Mouse (Mus musculus): ENCODE measurements at regions not wholly inside any gene's neighbourhood (a gene's known extent, or its start where the extent isn't known, plus 50 kb on each side); places are given as distances from the start of the nearest gene placed in this dataset.

DNA sequence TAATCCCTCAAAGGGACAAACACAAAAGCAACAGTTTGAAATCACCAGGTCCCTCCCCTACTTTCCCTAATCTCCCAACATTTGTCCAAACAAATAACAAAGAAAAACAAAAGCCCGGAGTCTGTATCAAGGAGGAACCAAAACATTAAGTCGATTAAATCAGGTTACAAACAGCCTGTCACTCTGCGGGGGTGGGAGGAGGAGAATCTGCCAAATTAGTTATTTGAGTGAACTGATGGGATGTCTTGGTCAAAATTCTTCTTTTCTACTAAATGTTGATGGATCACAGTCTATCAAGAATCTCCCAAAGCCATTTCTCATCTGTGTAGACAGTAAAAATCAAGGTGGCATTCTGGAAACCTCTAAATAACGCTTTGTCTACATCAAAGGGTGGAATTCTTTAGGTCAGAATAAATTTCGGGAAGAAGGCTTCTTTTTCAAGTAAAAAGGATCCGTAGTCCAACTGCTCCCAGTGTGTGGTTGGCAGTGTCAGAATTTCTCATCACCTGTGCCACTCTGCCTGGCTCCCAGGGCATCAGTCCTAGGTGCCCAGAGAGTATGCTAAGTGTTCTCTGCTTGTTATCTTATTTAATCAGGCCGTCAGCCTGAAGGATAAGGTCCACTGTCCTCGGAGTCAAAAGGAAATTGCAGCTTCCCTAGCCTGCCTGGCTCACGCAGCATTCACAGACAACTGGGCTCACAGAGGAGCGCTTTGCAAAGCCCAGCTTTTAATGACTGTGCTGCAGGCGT is 216.1 kb downstream of the Gm19935 start:
- Histone ChIP-seq H3K4me1 (no peaks in the 10 kb centered on the region), H3K27ac (no peak overlapping the region), H3K9me3 (replicated peaks) (no peaks in the 10 kb centered on the region), H3K4me3 (no peak overlapping the region), H3K36me3 (no peaks in the 10 kb centered on the region), H3K27me3 (ENCODE audit: low read depth, poor library complexity, severe bottlenecking) (no peaks in the 10 kb centered on the region)
- WGBS = 34% methylated on average over 11 of the region's 11 CpGs
- no peak for DNase-seq (ENCODE audit: low spot score)

DNA sequence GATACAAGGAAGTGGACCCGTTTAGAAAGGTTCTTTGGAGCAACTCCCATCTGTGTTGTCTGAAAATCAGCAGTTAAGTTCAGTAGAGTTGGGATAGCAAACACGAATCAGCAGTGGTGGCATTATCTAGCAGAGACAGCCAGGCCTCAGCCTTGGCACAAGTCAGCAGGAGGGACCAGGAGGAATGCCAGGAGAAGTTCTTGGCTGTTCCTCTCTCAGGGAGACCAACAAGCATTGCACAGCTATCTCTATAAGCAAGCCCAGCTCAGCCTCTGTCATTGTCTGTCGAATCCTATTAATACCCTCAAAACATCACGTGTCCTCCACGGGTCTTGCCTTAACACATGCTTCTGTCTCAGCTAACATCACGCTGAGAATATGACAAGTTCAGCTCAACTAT is 219.8 kb downstream of the Gm19935 start:
- H3K27ac ChIP-seq = no peak overlapping the region
- 92% methylated on average over 6 of the region's 6 CpGs for WGBS
- H3K36me3 ChIP-seq = no peaks in the 10 kb centered on the region
- no peaks in the 10 kb centered on the region for H3K9me3 ChIP-seq (replicated peaks)
- no peak for DNase-seq (ENCODE audit: low spot score)
- H3K4me1 ChIP-seq = no peaks in the 10 kb centered on the region
- H3K4me3 ChIP-seq = no peak overlapping the region
- no peaks in the 10 kb centered on the region for H3K27me3 ChIP-seq (ENCODE audit: low read depth, poor library complexity, severe bottlenecking)

DNA sequence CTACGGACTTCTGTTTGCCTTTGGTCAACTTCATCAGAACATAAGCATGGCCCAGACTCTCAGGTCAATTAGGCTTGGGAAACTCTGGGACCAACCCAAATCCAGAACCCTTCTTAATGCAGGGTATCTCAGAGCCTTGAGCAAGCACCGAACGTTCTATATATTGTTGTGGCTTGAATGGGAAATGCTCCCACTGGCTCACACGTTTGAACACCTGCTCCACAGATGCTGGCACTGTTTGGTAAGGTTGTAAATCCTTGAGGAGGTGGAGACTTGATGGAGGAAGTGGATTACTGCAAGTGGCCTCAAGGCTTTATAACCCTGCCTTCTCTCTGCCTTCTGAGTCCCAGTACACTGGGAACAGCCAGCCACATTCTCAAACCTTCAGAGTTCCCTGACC is 231.3 kb upstream of the Tox3 start:
- H3K4me1 ChIP-seq = no peaks in the 10 kb centered on the region
- WGBS = 74% methylated on average over 4 of the region's 4 CpGs
- no peak overlapping the region for H3K27ac ChIP-seq
- no peaks in the 10 kb centered on the region for H3K36me3 ChIP-seq
- no peaks in the 10 kb centered on the region for H3K27me3 ChIP-seq (ENCODE audit: low read depth, poor library complexity, severe bottlenecking)
- H3K4me3 ChIP-seq = no peak overlapping the region
- no peak for DNase-seq (ENCODE audit: low spot score)
- H3K9me3 ChIP-seq (replicated peaks) = no peaks in the 10 kb centered on the region

DNA sequence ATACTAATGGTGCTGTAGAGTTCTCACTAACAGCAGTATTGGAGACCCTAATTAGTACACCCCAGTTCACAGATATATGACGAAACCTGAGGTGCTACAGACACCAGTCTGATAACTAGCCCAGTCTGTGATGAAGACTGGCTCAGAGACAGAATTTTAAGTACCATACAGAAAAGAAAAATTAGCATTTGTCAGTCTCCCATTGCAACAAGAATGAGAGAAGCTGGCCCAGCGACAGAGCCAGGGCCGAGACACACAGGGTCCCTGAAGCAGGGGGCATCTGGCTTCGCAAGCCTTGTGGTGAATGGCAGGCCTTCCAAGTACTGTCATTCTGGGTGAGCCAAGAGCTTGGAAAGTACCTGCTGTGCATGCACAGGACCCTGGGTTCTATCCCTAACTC is 228.8 kb upstream of the Tox3 start:
- Histone ChIP-seq H3K27ac (no peak overlapping the region), H3K36me3 (no peaks in the 10 kb centered on the region), H3K4me3 (no peak overlapping the region), H3K4me1 (no peaks in the 10 kb centered on the region), H3K27me3 (ENCODE audit: low read depth, poor library complexity, severe bottlenecking) (no peaks in the 10 kb centered on the region), H3K9me3 (replicated peaks) (no peaks in the 10 kb centered on the region)
- DNase-seq (ENCODE audit: low spot score) = no peak
- WGBS = 82% methylated on average over 4 of the region's 4 CpGs

DNA sequence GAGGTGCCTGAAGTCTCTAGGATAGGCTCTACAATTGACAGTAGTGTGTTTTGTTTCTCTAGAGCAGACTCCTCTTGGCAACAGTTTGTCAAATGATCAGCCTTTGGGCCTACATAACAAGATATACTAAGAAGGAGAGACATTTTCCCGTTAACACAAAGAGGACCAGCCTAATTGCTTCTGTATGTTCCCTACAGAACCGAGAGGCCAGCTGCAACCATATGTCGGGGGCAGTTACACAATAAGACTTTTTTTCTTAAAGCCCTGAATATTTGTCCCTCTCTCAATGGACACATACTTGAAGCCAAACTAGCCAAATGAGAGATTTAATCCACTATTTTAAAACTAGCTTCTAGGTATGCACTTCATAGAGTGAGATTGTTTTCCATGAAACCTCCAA is 226.5 kb upstream of the Tox3 start:
- Histone ChIP-seq H3K9me3 (replicated peaks) (no peaks in the 10 kb centered on the region), H3K27ac (no peak overlapping the region), H3K36me3 (no peaks in the 10 kb centered on the region), H3K4me3 (no peak overlapping the region), H3K4me1 (no peaks in the 10 kb centered on the region), H3K27me3 (ENCODE audit: low read depth, poor library complexity, severe bottlenecking) (no peaks in the 10 kb centered on the region)
- DNase-seq (ENCODE audit: low spot score) = no peak
- WGBS = 72% methylated on average over 3 of the region's 3 CpGs

DNA sequence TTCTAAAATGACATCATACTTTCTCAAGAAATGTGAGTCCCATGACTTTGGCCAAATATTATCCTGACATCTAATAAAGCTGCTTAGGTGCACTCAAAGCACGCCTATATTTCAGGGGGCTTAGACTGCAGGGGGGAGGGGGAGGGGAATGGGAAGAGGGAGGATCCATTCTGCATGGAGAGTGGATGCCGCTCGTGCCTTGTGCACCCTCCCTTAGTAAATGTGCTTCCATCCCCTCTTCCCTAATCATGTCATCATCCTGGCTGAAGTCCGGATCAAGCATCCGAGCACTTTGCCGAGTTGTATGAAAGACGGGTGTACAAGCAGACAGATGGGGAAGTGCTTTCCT is 207.9 kb upstream of the Tox3 start:
- no peaks in the 10 kb centered on the region for H3K4me1 ChIP-seq
- H3K4me3 ChIP-seq = no peak overlapping the region
- no peaks in the 10 kb centered on the region for H3K9me3 ChIP-seq (replicated peaks)
- 93% methylated on average over 7 of the region's 7 CpGs for WGBS
- no peak for DNase-seq (ENCODE audit: low spot score)
- no peaks in the 10 kb centered on the region for H3K36me3 ChIP-seq
- H3K27ac ChIP-seq = no peak overlapping the region
- no peaks in the 10 kb centered on the region for H3K27me3 ChIP-seq (ENCODE audit: low read depth, poor library complexity, severe bottlenecking)

DNA sequence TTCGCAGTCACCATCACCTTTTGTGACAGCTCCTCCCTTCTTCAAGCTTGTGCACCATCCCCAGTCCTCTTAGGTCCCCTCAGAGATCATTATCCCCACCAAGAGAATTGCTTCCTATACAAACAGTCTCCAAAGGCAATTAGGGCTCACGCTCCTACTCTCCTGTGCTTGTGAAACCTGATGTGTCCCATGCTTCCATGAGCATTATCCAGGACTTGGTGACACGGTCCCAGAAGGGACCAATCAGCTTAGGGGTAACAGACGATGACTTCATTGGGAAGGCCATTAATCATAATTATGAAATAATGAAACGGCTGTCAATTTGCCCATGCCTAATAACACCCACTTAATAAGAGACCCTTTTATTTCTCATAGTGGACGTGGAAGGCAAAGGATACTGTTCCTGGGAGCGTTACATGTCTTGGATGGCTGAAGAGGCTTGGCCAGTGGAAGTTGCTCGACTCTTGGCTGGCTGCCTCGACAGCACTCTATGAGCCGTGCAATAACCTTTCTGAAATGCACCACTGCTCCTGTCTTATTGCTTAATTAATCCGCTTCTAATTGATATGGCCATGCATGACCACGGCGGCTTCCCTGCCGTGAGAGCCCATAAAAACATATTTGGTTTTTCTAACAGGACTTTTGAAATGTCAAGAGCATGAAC is 207.4 kb upstream of the Tox3 start:
- no peak for DNase-seq (ENCODE audit: low spot score)
- WGBS = 86% methylated on average over 14 of the region's 14 CpGs

DNA sequence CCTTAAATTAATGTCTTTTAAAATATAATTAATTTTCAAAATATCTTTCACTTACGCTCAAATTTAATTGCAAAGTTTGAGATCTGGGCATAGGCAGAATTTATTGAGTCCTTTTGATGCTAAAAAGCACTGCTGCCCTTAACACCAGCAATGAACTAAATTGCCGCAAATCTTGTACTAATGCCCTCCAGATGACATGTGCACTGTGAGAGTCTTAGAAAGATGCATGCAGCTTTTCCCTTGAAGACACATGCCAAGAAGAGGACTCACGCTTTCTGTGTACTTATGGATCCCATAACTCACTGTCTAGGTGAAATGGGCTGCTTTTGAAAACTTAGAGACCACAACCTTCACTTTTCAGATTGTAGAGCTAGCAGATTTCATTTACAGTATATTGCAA is 199.1 kb upstream of the Tox3 start:
- Histone ChIP-seq H3K27me3 (ENCODE audit: low read depth, poor library complexity, severe bottlenecking) (peaks cover 10% of the 10 kb centered on the region; the same call in 1 of the 2 replicates), H3K4me1 (peaks cover 6% of the 10 kb centered on the region), H3K36me3 (no peaks in the 10 kb centered on the region), H3K4me3 (no peak overlapping the region), H3K9me3 (replicated peaks) (no peaks in the 10 kb centered on the region), H3K27ac (no peak overlapping the region)
- DNase-seq (ENCODE audit: low spot score) = no peak
- 18% methylated on average over 3 of the region's 3 CpGs for WGBS

More for the DNA sequence above, 207.4 kb upstream of the Tox3 start:
- no peaks in the 10 kb centered on the region for H3K36me3 ChIP-seq
- no peak overlapping the region for H3K4me3 ChIP-seq
- H3K27ac ChIP-seq = no peak overlapping the region
- no peaks in the 10 kb centered on the region for H3K27me3 ChIP-seq (ENCODE audit: low read depth, poor library complexity, severe bottlenecking)
- no peaks in the 10 kb centered on the region for H3K4me1 ChIP-seq
- no peaks in the 10 kb centered on the region for H3K9me3 ChIP-seq (replicated peaks)

DNA sequence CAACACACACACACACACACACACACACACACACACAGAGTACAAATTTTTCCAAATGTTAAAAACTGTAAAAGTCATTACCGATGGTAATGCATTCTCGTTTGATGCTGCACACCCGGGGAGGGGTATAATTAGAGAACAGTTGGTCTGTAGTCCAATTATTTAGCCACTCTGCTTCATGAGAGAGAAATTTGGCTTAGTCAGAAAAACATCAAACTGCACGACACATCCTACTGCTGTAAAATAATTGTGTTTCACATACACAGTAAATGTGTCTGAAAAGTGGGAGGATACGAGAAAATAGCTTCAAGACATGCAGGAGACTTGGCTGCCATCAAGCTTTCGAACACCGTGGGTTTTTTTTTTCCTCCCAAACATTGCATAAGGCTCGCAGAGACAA is 194.5 kb upstream of the Tox3 start:
- Histone ChIP-seq H3K9me3 (replicated peaks) (no peaks in the 10 kb centered on the region), H3K27me3 (ENCODE audit: low read depth, poor library complexity, severe bottlenecking) (no peaks in the 10 kb centered on the region), H3K4me1 (peaks cover 6% of the 10 kb centered on the region), H3K36me3 (no peaks in the 10 kb centered on the region), H3K4me3 (no peak overlapping the region), H3K27ac (no peak overlapping the region)
- no peak for DNase-seq (ENCODE audit: low spot score)
- WGBS = 81% methylated on average over 8 of the region's 8 CpGs

DNA sequence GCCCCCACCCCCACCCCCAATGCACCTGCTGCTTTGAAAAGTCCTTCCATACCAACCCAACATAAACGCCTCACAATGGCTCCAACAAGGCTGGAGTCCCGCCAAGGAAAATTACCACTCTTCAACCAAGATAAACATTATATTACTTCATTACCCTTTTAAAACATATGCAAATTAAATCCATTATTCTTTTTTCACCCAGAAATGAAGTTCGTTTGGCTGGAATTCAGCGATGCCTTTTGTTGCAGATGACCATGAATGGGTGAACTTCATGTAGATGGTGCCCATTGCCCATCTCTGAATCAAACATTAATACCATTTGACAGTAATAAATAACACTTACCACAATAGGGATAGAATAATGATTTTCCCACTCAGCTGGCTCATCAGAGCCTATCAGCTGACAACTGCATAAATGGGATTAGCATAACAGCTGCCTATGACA is 188.1 kb upstream of the Tox3 start:
- Histone ChIP-seq H3K4me1 (no peaks in the 10 kb centered on the region), H3K4me3 (no peak overlapping the region), H3K9me3 (replicated peaks) (no peaks in the 10 kb centered on the region), H3K36me3 (no peaks in the 10 kb centered on the region), H3K27me3 (ENCODE audit: low read depth, poor library complexity, severe bottlenecking) (no peaks in the 10 kb centered on the region), H3K27ac (no peak overlapping the region)
- 91% methylated on average over 4 of the region's 4 CpGs for WGBS
- DNase-seq (ENCODE audit: low spot score) = no peak

DNA sequence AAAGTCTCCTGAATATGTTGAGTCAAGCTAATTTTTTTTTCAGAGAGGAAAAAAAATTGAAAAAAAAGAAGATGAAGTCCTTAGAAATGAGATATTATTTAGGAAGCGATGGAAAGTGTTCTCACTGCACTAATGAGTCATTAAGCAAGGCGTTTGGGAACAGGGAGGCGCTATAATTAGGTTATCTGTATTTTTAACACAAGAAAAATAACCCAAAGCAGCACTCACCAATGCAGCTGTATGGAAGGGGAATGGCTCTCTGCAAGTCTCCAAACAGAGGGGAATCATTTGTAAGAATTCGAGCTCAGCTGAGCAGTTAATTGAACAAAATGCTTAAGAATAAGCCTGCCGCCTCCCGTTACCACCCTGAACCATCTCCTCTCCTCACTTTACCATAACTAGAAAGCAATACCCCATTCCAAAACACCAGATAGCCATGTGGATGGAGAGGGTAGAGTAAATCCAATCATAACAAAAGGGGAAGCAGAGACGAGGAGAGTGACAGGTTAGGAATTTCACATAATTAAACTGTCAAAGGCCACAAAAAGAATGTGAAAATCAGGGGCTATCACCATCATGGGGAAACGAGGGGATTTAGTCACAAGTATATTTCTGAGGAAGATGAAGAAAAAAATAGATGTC is 187.5 kb upstream of the Tox3 start:
- Histone ChIP-seq H3K27ac (no peak overlapping the region), H3K9me3 (replicated peaks) (no peaks in the 10 kb centered on the region), H3K4me3 (no peak overlapping the region), H3K36me3 (no peaks in the 10 kb centered on the region), H3K4me1 (no peaks in the 10 kb centered on the region), H3K27me3 (ENCODE audit: low read depth, poor library complexity, severe bottlenecking) (no peaks in the 10 kb centered on the region)
- WGBS = 81% methylated on average over 8 of the region's 8 CpGs
- DNase-seq (ENCODE audit: low spot score) = no peak

DNA sequence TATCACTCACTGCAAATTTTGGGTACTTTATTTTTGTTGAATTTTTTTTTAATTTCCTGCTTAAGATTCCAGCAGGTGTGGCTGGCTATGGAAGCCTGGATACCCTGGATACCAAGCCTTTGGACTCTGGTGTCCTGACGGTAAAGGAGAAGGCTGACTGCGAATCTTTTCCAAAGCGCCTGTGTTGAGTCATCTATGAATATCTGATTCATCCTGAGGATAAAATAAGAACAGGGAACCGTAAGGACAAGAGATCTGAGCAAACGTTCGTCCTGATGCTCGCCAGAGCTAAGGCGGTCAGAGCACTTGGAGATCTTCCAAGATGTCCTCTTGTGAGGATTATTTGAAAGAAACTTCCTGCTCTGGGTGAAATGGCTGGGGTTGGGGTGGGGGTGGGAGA is 173.2 kb upstream of the Tox3 start:
- H3K4me3 ChIP-seq = no peak overlapping the region
- no peaks in the 10 kb centered on the region for H3K9me3 ChIP-seq (replicated peaks)
- peaks cover 5% of the 10 kb centered on the region; the same call in 1 of the 2 replicates for H3K4me1 ChIP-seq
- H3K36me3 ChIP-seq = no peaks in the 10 kb centered on the region
- H3K27ac ChIP-seq = no peak overlapping the region
- DNase-seq (ENCODE audit: low spot score) = no peak
- WGBS = 94% methylated on average over 8 of the region's 8 CpGs
- H3K27me3 ChIP-seq (ENCODE audit: low read depth, poor library complexity, severe bottlenecking) = no peaks in the 10 kb centered on the region

DNA sequence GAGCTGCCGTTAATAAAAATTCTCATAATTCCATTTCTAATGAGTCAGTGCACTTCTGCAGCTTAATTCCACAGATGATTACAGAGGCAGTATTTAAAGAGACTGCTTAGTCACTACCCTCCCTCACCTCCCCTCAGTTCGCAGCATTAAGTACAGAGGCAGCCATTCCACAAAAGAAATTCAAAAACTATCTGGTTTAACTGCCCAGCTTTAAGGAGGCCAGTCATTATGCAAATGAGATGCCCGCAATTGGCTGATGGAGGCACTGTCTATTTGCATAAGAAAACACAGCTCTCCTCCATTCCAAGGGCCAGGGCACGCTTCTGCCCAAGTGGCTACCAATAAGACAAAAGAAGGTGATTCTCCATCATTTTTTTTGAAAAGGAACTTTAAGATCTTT is 172.0 kb upstream of the Tox3 start:
- no peaks in the 10 kb centered on the region for H3K27me3 ChIP-seq (ENCODE audit: low read depth, poor library complexity, severe bottlenecking)
- no peak overlapping the region for H3K27ac ChIP-seq
- H3K9me3 ChIP-seq (replicated peaks) = no peaks in the 10 kb centered on the region
- no peak for DNase-seq (ENCODE audit: low spot score)
- H3K4me1 ChIP-seq = peaks cover 5% of the 10 kb centered on the region; the same call in 1 of the 2 replicates
- 37% methylated on average over 4 of the region's 4 CpGs for WGBS
- no peaks in the 10 kb centered on the region for H3K36me3 ChIP-seq
- no peak overlapping the region for H3K4me3 ChIP-seq
